8 mouse cellular contexts compared by ENCODE assay signal in the genomic region with DNA sequence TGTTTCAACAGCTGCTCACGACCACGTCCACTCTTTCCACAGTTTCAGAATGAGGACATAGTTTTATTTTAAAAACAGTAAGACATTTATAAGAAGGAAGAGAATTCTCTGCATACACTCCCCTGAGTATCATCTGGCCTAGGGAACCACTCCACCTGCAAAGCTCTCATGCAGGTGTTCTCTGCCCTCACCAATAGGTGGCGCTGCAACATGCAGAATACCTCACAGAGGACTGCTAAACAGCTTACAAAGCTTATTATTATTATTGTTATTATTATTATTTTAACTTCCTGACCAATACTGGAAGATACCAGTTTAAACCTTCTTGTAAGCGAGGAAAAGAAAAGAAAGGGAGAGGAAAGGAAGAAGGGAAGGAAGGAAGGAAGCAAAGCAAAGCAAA.
DNase-seq lines count a peak whose midpoint lies in the region; ATAC-seq lines count a peak whose summit lies in the region.

No protein-coding gene starts in this region.

- peak; percentile 33 for DNase-seq in ovary, postnatal 36 days (ENCODE audit: low spot score)
- no peak for DNase-seq in ovary, adult 18-20 months (ENCODE audit: low spot score)
- DNase-seq in adrenal gland, adult 18-20 months (ENCODE audit: low spot score in 2 of 2): peak; percentile 55 to 66
- peak; percentile 60 to 79 for DNase-seq in cerebellum, postnatal 25 days
- peak; percentile 70 to 75 for DNase-seq in heart, postnatal 14 days
- DNase-seq in left cerebral cortex, adult 18-20 months (ENCODE audit: low spot score in 2 of 2): peak; percentile 54 to 65
- DNase-seq in yolk sac, embryonic 10.5 days (ENCODE audit: low spot score): no peak

- no peak overlapping the region for H3K27ac ChIP-seq in midbrain, embryonic 12.5 days (replicated peaks)

- H3K4me2 ChIP-seq in midbrain, embryonic 12.5 days (replicated peaks): no peak overlapping the region

- no peak overlapping the region for H3K9ac ChIP-seq in midbrain, embryonic 12.5 days (replicated peaks)

- WGBS in midbrain, embryonic 12.5 days: 19% methylated on average over 4 of the region's 4 CpGs

- no peak overlapping the region for H3K4me3 ChIP-seq in midbrain, embryonic 12.5 days

- intact Hi-C loops in heart, postnatal 14 days (cut with DNase I): loop anchor here (2.0 to 10.0 kb wide), 4 partner anchors 74 to 987 kb away; a partner anchor contains a TSS

- peak; percentile 56; the same call in 1 of the 2 replicates for ATAC-seq in midbrain, embryonic 12.5 days (ENCODE audit: low FRiP score, low read depth)

- no peaks in the 10 kb centered on the region for H3K9me3 ChIP-seq in midbrain, embryonic 12.5 days

- peaks cover 9% of the 10 kb centered on the region; the same call in 1 of the 2 replicates for H3K27me3 ChIP-seq in midbrain, embryonic 12.5 days

- no peaks in the 10 kb centered on the region for H3K36me3 ChIP-seq in midbrain, embryonic 12.5 days

- no peaks in the 10 kb centered on the region for H3K4me1 ChIP-seq in midbrain, embryonic 12.5 days

Comparison
In these comparisons a context has a peak if more than half of its experiments do, and no peak if none do; other contexts are left out.
1. DNase-seq: peak in ovary, postnatal 36 days (single experiment), adrenal gland, adult 18-20 months (2 of 2), cerebellum, postnatal 25 days (2 of 2), heart, postnatal 14 days (2 of 2) and left cerebral cortex, adult 18-20 months (2 of 2); none in ovary, adult 18-20 months (single experiment) and yolk sac, embryonic 10.5 days (single experiment).